Mouse (Mus musculus) retina, embryonic 14.5 days (tissue): ENCODE data around the gene Ttc39b.

ENCODE experiments used
- DNase-seq: peaks from one replicate; pipeline ENCODE4 v3.0.0-alpha.2; 2015; ENCODE audit warnings: low spot score

Ttc39b gene

DNA sequence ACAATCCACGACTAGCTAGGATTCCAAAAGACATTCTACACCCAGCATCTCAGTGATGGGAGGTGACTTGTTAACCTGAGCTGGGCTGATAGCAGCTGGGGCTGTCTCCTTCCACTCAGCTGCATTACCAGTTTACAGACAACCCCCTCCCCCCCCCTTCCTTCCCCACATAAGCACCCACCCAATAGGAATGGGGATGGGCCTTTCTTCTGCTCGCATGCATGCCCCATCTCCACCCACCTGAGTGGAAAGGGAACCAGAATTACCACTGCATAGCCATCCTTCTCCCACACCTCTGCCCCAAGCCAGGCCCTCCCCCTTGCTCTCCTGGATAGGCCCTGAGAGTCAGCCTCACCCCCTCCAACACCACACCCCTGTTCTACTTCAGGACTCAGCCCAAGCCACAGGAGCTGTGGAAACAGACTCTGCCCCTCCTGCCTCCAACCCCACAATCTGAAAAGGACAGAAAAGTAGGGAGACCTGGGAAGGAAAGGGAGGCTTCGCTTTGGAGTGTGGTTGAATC is 6.2 kb downstream of the Ttc39b start:
- DNase-seq, result no peak

DNA sequence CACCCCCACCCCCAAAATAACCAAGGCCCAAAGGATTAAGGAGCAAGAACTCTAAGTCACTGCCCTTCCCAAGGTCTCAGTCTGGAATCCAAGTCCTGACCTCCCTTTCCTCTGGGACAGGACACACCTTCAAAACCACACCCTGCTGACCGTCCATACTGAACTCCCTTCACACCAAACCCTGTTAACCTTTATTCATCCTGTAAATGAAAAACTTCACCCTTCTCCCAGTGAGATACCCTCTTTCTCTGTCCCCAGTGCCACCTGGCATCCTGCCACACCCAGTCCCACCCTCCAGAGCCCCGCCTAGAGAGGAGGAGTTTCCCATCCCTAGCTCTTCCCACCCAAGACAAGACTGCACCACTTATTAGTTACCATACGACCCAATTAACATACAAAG is 7.3 kb downstream of the Ttc39b start:
- DNase-seq, result no peak

DNA sequence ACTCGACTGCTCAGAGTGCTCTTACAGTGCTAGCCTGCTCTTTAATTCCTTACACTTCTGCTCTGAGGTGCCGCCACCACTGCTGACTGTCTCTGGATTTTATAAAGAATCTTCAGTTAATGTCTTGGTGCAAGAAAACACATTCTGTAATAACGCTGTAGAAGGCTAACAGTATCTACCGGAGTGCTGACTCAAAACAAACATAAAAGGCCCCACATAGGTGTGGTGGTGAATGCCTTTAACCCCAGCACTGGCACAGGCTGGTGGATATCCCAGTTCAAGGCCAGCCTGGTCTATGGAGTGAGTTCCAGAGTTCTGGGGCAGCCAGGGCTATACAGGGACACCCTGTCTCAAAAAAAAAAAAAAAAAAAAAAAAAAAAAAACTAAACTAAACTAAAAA is 8.1 kb downstream of the Ttc39b start:
- no peak for DNase-seq

DNA sequence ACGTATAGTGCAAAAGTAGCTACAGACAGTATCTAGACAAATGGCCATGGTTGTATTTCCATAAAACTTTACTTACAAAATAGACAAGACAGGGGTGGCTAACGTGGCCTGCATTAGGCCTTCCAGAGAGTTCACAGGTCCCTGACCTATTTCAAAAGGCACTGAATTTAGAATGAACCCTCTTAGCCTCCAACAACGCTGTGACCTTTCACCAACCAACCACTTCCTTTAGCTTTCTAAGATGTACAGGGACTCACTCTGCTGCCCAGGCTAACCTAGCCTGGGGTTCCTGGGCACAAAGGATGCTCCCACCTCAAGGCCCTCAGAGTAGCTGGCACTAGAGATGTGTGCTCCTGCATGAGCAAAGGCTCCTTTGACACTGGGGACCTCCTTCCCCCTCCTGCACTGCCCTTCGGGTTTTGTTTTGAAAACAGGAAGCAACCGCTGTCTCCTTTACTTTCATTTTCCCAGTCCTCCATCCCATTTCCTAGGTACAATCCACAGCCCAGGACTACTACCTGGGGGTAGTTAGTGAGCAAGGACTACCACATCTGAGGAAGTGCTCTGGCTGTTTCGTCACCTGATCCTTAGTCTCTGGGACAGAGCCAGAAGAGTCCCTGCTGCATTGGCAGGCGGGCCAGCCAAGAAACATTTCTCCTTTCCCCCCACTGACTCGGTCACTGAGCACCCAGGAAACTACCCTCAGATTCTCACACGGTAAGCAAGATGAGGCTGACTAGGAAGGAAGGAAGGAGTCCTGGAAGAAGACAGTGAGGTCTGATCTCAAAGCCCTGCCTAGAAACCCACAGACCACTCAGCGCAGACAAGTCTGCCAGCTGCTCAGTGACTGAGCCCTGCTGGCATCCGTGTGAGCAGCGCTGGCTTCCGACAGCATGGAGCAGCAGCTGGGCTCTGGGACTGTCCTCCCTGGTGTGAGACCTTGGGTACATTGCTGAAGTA is 8.9 kb downstream of the Ttc39b start:
- no peak for DNase-seq

DNA sequence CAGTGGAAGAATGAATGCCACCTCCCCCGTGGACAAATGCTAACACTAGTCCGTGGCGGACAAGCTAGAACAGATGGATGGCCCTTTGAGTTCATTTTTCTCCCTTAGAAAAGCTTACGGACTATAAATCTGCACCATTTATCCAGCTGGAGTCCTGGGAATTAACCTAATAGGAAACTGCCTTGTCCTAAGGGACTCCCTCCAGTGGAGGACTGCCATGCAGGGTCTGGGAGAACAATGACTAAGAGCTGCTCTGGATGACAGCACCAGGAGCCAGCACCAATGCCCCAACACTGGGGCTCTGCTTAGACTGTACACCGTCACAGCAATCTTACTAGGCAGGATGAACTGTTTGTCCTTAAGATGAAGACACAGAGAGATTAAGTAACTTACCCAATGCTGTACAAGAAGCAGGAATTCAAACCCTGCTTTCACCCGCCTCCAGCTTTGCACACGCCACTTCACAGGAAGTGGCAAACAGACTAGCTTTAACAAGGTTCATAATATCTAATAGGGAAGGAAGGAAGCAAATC is 9.7 kb downstream of the Ttc39b start:
- DNase-seq, result no peak

DNA sequence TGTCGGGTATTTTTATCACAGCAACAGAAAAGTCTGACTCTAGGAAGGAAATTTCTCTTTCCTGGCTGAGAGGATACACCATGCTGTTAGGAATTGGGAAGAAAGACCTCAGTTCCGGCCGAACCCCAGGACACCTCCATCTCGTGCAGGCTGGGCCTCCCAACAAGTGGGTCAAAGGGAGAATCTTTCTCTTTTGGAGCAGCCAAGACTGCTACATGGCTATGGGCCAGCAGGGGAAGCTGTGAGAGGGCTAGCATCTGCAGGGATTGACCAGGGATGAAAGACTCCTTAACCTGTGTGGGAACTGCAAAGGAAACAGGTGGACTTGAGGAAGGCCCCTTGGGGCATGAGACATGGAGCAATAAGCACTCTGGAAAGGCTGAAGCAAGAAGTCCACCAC is 11.7 kb downstream of the Ttc39b start:
- DNase-seq, result no peak

DNA sequence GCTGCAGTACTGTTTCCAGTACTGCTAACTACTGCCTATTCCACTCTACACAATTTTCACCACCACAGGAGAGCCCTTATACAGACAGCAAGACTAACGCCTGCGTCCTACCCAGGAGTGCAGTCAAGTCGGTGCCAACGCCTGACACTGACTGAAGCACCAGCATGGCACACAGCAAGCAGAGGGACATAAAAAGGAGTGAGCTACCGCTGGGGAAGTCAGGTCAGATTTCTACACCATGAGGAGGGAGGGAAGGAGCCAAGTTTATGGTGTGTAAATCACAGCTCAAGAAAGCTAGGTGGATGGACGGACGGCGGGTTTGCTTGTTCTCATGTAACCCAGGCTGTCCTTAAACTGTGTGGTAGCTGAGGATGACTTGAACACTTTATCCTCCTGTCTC is 12.6 kb downstream of the Ttc39b start:
- DNase-seq, result no peak

DNA sequence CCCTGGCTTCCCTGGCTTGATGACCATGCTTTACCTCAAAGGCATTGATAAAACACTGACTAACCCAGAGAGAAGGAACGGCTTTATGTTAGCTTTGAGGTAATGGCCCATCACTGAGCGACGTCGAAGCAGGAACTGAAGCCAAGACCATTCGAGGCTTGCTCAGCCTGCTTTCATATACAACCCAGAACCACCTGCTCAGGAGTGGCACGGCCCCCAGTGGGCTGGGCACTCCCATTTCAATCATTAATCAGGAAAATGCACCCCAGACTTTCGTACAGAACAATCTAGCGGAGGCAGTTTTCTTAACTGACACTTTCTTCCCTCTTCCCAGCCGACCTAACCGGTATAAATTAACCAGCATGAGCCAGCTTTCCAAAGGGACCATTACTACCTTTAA is 13.1 kb downstream of the Ttc39b start:
- DNase-seq, result no peak

DNA sequence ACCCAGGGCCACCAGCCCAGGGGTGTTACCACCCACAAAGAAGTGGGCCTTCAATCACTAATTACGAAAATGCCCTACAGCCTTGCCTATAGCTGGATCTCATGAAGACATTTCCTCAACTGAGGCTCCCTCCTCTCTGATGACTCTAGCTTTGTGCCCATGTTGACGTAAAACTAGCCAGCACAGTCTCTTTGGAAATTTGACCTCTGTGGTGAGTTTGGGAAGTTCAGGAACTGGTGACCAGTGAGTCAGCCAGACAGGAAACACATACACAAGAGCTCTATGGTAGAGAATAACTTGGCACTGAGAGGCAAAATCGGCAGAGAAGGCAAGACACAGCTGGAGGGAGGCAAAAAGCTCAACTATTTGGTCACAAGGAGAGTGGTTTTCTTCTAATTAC is 15.1 kb downstream of the Ttc39b start:
- DNase-seq, result no peak

DNA sequence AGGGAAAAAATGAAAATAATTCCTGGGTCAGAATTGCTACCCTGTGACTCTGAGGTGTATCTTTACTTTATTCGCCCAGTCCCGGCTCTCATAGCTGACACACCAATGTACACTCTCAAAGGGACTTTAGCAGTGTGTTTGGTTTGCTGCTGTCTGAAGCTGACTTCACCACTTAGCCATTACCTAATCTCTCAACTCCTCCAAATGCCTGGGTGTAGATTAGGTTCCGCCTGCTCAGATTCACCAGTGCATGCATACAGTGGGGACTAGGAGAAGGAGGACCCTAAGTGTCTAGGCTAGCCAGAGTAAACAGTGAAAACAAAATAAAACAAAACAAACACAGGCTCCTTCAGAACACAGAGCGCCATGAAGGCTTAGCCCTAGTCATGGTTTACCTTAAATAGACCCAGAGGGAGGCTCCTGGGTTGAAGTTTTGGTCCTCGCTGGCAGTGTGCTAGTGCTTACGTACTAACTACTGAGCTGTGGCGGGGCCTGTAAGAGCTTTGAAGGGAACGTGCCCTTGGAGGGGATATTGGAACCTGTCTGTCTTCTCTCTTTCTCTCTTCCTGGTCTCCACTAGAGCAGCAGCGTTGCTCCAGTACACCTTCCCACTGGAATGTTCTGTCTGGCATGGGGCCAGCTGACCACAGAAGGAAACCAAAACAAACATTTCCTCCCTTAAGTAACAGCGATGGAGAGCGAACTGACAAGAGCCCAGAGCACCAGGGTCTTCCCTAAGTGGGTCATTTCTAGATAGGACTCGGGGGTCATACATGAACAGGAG is 16.2 kb downstream of the Ttc39b start:
- DNase-seq, result no peak

DNA sequence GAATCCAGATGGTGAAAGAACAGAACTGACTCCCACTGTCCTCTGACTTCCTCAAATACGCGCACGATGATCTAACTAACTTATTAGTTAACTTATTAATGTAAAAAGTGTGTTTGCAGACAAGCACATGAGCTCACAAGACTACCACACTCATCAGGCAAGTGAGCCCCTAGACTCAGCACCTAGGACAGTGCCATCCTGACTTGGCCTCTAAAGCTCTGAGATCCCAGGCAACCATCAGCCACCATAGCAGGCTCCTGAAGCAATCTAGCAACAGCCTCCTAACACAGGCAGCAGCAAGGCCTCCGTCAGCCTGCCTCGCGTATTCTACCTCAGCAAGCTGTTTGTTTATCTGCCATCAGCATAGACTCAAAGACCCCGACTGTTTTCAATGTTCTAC is 17.2 kb downstream of the Ttc39b start:
- DNase-seq, result no peak

DNA sequence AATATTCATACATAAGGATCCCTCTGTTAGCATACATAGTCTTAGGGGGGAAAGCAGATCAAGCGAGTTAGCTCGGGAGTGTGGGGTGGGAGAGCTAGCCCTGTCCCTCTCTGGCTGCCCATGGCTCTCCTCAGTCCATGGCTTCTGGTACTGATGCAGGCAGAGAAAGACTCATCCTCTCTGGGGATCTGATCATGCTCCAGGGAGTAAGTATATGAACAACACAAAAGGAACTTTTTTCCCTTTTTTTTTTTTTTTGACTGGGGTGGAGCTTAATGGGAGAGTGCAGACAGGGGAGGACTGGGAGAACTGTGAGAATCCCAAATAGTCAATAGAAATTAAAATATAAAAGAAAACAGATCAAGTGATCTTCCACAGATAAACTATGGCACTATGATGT is 19.0 kb downstream of the Ttc39b start:
- no peak for DNase-seq

DNA sequence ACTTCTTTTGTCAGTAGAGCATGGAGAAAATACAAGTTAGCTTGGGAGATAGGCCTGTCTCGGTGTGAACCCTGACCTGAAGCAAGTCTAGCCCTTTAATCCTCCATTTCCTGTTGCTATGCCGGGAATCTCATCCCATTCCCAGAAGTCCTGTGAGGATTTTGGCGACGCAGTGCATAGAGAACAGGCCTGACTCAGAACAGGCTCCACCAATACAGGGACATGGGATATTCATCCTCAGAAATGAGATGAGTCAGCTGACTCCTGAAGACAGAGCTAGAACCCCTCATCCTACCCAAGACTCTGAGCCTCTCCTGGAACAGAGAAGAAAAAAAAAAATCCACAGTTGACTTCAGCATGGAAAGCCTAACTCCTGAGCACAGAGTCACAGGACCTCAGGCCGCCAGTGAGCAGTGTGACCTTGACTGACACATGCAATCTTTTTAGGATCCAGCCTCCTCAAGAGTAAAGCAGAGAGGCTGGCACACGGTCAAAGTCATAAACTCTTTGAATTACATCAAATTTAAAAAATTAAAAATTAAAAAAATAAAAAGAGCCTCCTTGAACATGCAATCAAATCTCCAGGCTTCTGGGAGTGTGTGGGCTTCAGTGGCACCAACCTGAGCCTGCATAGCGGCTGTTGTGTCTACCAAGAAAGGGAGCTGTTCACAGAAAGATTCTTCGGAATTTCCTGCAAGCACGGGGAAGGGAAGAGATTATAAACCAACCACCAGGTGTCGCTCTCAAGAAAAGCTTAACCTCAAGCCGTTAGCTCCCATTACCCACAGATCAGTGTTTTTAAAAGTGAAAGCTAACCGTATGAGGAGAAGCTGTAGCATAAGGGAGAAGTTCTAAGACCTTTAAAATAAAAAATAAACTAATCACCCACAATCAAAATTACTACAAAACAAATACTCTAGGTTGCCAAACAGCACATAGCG is 20.9 kb downstream of the Ttc39b start:
- peak; percentile 90 for DNase-seq

DNA sequence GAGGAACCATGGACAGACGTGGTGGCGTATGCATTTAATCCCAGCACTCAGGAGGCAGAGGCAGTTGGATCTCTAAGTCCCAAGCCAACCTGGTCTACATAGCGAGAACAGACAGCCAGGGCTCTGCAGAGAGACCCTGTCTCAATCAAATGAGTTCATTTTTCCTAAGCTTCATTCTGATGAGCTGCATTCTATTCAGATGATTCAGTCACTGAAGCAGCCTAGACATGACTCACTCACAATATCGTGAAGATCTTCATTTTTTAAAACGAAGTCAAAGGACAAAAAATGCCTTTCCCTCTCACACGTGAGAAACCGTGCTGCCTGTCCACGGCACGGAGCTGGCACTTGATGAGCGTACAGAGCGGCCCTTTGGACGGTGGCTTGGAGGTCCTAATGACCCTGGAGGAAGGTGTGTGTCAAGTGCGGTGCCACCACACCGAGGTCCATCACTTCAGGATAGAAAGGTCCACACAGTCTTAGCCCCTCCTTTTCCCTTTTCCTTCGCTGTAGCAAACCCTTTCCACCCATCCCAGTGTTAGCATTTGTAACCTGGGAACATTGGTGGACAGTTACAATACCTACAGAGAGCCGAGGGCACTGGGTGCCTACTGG is 21.8 kb downstream of the Ttc39b start:
- DNase-seq, result no peak

DNA sequence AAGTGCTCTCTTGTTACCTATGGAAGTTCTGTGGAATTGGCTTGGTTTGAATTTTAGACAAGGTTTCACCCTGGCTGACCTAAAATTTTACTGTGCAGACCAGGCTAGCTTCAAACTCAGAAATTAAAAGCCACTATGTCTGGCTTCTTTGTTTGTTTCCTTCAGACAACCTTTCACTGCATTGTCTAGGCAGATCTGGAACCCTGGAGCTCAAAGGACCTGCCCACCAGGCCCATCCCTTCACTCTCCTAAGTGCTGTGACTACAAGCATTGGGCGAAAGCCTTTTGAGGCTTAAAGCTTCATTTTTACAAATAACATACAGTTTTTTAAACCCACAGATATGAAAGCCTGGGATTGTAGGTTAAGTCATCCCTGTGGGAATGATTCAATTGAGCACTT is 22.3 kb downstream of the Ttc39b start:
- no peak for DNase-seq

DNA sequence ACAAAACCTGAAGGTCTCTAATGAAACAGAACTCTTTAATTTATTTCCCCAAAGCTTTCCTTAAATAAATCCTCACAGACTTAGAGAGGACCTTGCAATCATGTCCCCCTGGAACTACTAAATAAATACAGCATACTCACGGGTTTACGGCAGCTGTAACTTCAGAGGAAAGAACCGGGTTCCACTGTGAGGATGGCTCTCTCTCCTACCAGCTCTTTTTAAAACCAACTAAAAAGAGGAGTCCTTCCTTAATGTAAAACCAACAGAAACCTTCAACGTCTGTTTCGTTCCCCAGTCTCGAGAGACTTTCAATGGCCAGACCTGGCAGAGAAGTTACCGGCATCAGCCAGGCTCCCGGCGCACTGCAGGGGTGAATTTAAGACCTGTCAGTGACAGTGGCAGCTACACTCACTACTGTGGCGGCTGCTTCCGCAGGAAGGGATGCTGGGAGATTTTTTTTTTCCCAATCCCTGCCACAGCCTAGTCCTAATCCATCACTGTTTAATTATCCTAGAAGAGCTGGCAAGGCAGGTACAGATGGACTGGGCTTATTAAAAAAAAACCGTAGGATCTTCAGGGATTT is 39.2 kb downstream of the Ttc39b start:
- peak; percentile 63 for DNase-seq

DNA sequence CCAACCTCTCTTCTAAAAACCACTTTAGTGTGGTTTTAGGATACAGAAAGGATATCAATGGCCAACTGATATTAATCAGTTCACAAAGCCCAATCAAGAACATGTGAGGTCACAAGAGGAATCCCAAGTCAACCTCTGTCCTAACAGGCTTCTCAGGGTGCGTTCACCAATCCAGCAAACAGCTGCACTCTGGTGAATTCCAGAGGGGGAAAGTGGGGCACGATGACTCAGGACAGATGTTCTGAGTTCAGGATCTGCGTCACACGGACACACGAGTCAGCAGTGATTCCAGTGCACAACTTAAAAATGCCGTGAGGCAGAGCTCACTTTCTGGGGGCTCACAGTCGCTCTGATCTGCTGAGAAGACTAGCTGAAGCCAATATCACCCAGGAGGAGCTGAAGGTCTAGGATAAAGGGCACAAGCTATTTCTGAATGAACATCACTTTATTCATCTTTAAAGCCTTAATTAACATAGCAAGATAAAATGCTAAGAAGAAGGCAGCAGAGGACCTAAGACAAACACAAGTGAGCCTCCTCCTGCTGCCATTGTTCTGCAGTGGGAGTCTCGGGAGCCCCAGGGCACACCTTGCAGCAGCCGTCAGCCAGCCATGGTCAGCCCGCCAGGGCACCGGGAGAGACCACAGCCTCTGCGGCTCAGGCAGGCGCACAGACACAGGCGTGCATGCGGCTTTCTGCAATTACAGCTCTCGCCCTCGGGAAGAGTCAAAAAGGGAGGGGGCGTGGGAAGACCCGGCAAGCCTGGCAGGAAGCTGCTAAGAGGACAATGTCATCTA is 39.9 kb downstream of the Ttc39b start:
- peak; percentile 71 for DNase-seq

DNA sequence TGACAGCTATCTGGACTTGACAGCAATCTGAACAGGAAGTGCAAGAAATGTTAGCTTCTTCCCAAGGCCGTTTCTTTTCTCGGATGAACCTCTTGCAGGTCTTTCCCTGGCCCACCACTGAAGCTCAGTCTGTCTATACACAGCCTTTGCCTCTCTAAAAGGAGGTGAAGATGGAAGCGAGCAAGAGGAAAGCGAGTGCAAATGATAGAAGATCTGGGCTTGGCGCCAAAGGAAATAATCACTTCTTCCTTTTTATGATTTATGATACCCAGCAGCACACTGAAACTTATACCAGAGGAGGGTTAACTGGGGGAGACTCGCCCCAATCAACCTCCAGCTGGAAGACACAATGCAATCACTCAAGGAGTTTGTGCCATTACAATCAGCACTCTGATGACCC is 41.6 kb downstream of the Ttc39b start:
- no peak for DNase-seq

DNA sequence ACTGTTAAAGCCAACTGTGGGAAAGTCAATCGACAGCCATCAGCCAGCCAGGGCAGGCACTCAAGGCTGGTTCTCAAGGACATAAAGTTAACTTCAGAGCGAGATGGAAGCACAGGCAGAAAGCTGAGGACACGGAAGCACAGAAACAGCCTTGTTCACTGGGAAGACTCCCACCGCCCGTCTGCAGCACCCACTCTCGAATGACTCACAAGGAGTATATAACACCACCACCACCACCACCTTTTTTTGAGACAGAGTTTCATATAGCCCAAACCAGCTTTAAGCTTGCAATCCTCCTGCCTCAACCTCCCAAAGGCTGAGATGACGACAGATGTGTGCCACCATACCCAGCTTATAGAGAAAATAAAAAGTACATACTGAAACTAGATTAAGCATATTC is 44.8 kb downstream of the Ttc39b start:
- no peak for DNase-seq

DNA sequence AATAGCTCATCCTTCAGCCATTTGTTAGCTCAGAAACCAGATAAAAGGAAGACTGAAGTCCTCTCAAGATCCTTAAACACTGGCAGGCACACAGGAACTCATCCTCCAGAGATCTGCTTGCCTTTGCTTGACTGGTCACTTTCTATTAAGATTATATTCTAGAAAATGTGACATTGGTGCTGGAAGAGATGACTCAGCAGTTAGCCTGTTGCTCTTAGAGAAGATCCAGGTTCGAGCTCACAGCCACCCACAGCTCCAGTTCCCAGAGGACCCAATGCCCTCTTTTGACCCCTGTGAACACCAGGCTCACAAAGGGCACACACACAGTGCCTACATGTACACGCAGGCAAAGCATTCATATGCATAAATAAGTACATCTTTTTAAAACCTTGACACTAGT is 49.8 kb downstream of the Ttc39b start:
- no peak for DNase-seq
